Mouse (Mus musculus): ENCODE measurements around the gene Chd6. TPM values are rescaled to one million over a fixed set of nuclear protein-coding genes. Genes with fewer than 3 reads are reported as not detected.

Chd6 gene
- polyA plus RNA-seq, 1 experiment from 2014 or later, result 19.0 TPM

- Histone ChIP-seq H3K27ac (ENCODE audit: low read depth, low read length) (no peak overlapping the region), H3K9ac (ENCODE audit: low read depth, low read length) (no peak overlapping the region), H3K4me1 (replicated peaks; ENCODE audit: control insufficient read depth, insufficient read depth, low read length) (no peaks in the 10 kb centered on the region), H3K27me3 (replicated peaks; ENCODE audit: control insufficient read depth, insufficient read depth, low read length) (no peaks in the 10 kb centered on the region), H3K9me3 (ENCODE audit: control insufficient read depth, low read length) (no peaks in the 10 kb centered on the region), H3K4me2 (no peak overlapping the region), H3K4me3 (ENCODE audit: low read depth, low read length) (no peak overlapping the region), H3K36me3 (ENCODE audit: control insufficient read depth, insufficient read depth, low read length) (peaks cover 31% of the 10 kb centered on the region)
- DNase-seq (ENCODE audit: low spot score) (no peak), ATAC-seq (replicated peaks; ENCODE audit: low FRiP score) (no peak)
- WGBS, result 76% methylated on average over 4 of the region's 4 CpGs
Observed at GRCm38 (mm10) chr2:160951595-160951994, 157.3 kb downstream of the Chd6 start.

GRCm38 (mm10) chr2:160942443-160942842 is 166.4 kb downstream of the Chd6 start:
- no peak for ATAC-seq (replicated peaks; ENCODE audit: low FRiP score)

GRCm38 (mm10) chr2:160940930-160941709 is 167.8 kb downstream of the Chd6 start:
- 53% methylated on average over 17 of the region's 17 CpGs for WGBS
- DNase-seq (ENCODE audit: low spot score) (no peak), ATAC-seq (replicated peaks; ENCODE audit: low FRiP score) (no peak)
- Histone ChIP-seq H3K27ac (ENCODE audit: low read depth, low read length) (no peak overlapping the region), H3K4me3 (ENCODE audit: low read depth, low read length) (no peak overlapping the region), H3K4me1 (replicated peaks; ENCODE audit: control insufficient read depth, insufficient read depth, low read length) (no peaks in the 10 kb centered on the region; the same call in 1 of the 2 replicates), H3K36me3 (ENCODE audit: control insufficient read depth, insufficient read depth, low read length) (no peaks in the 10 kb centered on the region), H3K27me3 (replicated peaks; ENCODE audit: control insufficient read depth, insufficient read depth, low read length) (no peaks in the 10 kb centered on the region), H3K4me2 (no peak overlapping the region), H3K9ac (ENCODE audit: low read depth, low read length) (no peak overlapping the region), H3K9me3 (ENCODE audit: control insufficient read depth, low read length) (no peaks in the 10 kb centered on the region)

More at GRCm38 (mm10) chr2:160942443-160942842, 166.4 kb downstream of the Chd6 start:
- no peak overlapping the region for H3K9ac ChIP-seq (ENCODE audit: low read depth, low read length)
- no peaks in the 10 kb centered on the region for H3K9me3 ChIP-seq (ENCODE audit: control insufficient read depth, low read length)
- H3K4me1 ChIP-seq (replicated peaks; ENCODE audit: control insufficient read depth, insufficient read depth, low read length), result no peaks in the 10 kb centered on the region; the same call in 1 of the 2 replicates
- H3K27ac ChIP-seq (ENCODE audit: low read depth, low read length), result no peak overlapping the region
- WGBS, result 60% methylated on average over 3 of the region's 3 CpGs
- DNase-seq (ENCODE audit: low spot score), result no peak
- no peaks in the 10 kb centered on the region for H3K36me3 ChIP-seq (ENCODE audit: control insufficient read depth, insufficient read depth, low read length)
- no peak overlapping the region for H3K4me2 ChIP-seq
- no peaks in the 10 kb centered on the region for H3K27me3 ChIP-seq (replicated peaks; ENCODE audit: control insufficient read depth, insufficient read depth, low read length)
- no peak overlapping the region for H3K4me3 ChIP-seq (ENCODE audit: low read depth, low read length)

- H3K9me3 ChIP-seq (ENCODE audit: control insufficient read depth, low read length), result no peaks in the 10 kb centered on the region
- H3K27me3 ChIP-seq (replicated peaks; ENCODE audit: control insufficient read depth, insufficient read depth, low read length), result no peaks in the 10 kb centered on the region; the same call in 1 of the 2 replicates
- DNase-seq (ENCODE audit: low spot score), result no peak
- no peaks in the 10 kb centered on the region for H3K4me1 ChIP-seq (replicated peaks; ENCODE audit: control insufficient read depth, insufficient read depth, low read length)
- no peak for ATAC-seq (replicated peaks; ENCODE audit: low FRiP score)
- no peak overlapping the region for H3K9ac ChIP-seq (ENCODE audit: low read depth, low read length)
- H3K4me2 ChIP-seq, result no peak overlapping the region
- H3K4me3 ChIP-seq (ENCODE audit: low read depth, low read length), result no peak overlapping the region
- 80% methylated on average over 4 of the region's 4 CpGs for WGBS
- H3K36me3 ChIP-seq (ENCODE audit: control insufficient read depth, insufficient read depth, low read length), result no peaks in the 10 kb centered on the region
- no peak overlapping the region for H3K27ac ChIP-seq (ENCODE audit: low read depth, low read length)
Observed at GRCm38 (mm10) chr2:160934451-160934850, 174.4 kb downstream of the Chd6 start.

- H3K4me3 ChIP-seq (ENCODE audit: low read depth, low read length), result no peak overlapping the region
- no peaks in the 10 kb centered on the region for H3K4me1 ChIP-seq (replicated peaks; ENCODE audit: control insufficient read depth, insufficient read depth, low read length)
- H3K4me2 ChIP-seq, result no peak overlapping the region
- ATAC-seq (replicated peaks; ENCODE audit: low FRiP score), result no peak
- no peak for DNase-seq (ENCODE audit: low spot score)
- no peaks in the 10 kb centered on the region; the same call in 1 of the 2 replicates for H3K27me3 ChIP-seq (replicated peaks; ENCODE audit: control insufficient read depth, insufficient read depth, low read length)
- no peak overlapping the region for H3K27ac ChIP-seq (ENCODE audit: low read depth, low read length)
- no peaks in the 10 kb centered on the region for H3K36me3 ChIP-seq (ENCODE audit: control insufficient read depth, insufficient read depth, low read length)
- 61% methylated on average over 5 of the region's 5 CpGs for WGBS
- no peaks in the 10 kb centered on the region for H3K9me3 ChIP-seq (ENCODE audit: control insufficient read depth, low read length)
- no peak overlapping the region for H3K9ac ChIP-seq (ENCODE audit: low read depth, low read length)
Observed at GRCm38 (mm10) chr2:160933890-160934289, 175.0 kb downstream of the Chd6 start.

- ATAC-seq (replicated peaks; ENCODE audit: low FRiP score) (no peak), DNase-seq (ENCODE audit: low spot score) (no peak)
- WGBS, result 74% methylated on average over 3 of the region's 3 CpGs
- no peaks in the 10 kb centered on the region for H3K36me3 ChIP-seq (ENCODE audit: control insufficient read depth, insufficient read depth, low read length)
- no peak overlapping the region for H3K4me3 ChIP-seq (ENCODE audit: low read depth, low read length)
- no peaks in the 10 kb centered on the region for H3K9me3 ChIP-seq (ENCODE audit: control insufficient read depth, low read length)
- H3K9ac ChIP-seq (ENCODE audit: low read depth, low read length), result no peak overlapping the region
- no peak overlapping the region for H3K4me2 ChIP-seq
- no peaks in the 10 kb centered on the region; the same call in 1 of the 2 replicates for H3K27me3 ChIP-seq (replicated peaks; ENCODE audit: control insufficient read depth, insufficient read depth, low read length)
- no peaks in the 10 kb centered on the region for H3K4me1 ChIP-seq (replicated peaks; ENCODE audit: control insufficient read depth, insufficient read depth, low read length)
- H3K27ac ChIP-seq (ENCODE audit: low read depth, low read length), result no peak overlapping the region
Observed at GRCm38 (mm10) chr2:160932981-160933380, 175.9 kb downstream of the Chd6 start.

GRCm38 (mm10) chr2:160932325-160932724 is 176.6 kb downstream of the Chd6 start:
- Histone ChIP-seq H3K27me3 (replicated peaks; ENCODE audit: control insufficient read depth, insufficient read depth, low read length) (no peaks in the 10 kb centered on the region; the same call in 1 of the 2 replicates), H3K9me3 (ENCODE audit: control insufficient read depth, low read length) (no peaks in the 10 kb centered on the region), H3K4me2 (no peak overlapping the region), H3K4me1 (replicated peaks; ENCODE audit: control insufficient read depth, insufficient read depth, low read length) (no peaks in the 10 kb centered on the region), H3K4me3 (ENCODE audit: low read depth, low read length) (no peak overlapping the region), H3K27ac (ENCODE audit: low read depth, low read length) (no peak overlapping the region), H3K36me3 (ENCODE audit: control insufficient read depth, insufficient read depth, low read length) (no peaks in the 10 kb centered on the region), H3K9ac (ENCODE audit: low read depth, low read length) (no peak overlapping the region)
- ATAC-seq (replicated peaks; ENCODE audit: low FRiP score) (no peak), DNase-seq (ENCODE audit: low spot score) (no peak)
- WGBS, result 71% methylated on average over 8 of the region's 8 CpGs

- no peak for DNase-seq (ENCODE audit: low spot score)
- Histone ChIP-seq H3K27me3 (replicated peaks; ENCODE audit: control insufficient read depth, insufficient read depth, low read length) (no peaks in the 10 kb centered on the region; the same call in 1 of the 2 replicates), H3K4me1 (replicated peaks; ENCODE audit: control insufficient read depth, insufficient read depth, low read length) (no peaks in the 10 kb centered on the region), H3K4me2 (no peak overlapping the region), H3K4me3 (ENCODE audit: low read depth, low read length) (no peak overlapping the region), H3K36me3 (ENCODE audit: control insufficient read depth, insufficient read depth, low read length) (no peaks in the 10 kb centered on the region), H3K27ac (ENCODE audit: low read depth, low read length) (no peak overlapping the region), H3K9ac (ENCODE audit: low read depth, low read length) (no peak overlapping the region), H3K9me3 (ENCODE audit: control insufficient read depth, low read length) (no peaks in the 10 kb centered on the region)
- WGBS, result 90% methylated on average over 5 of the region's 5 CpGs
- no peak for ATAC-seq (replicated peaks; ENCODE audit: low FRiP score)
Observed at GRCm38 (mm10) chr2:160931378-160931777, 177.5 kb downstream of the Chd6 start.

- Histone ChIP-seq H3K4me1 (replicated peaks; ENCODE audit: control insufficient read depth, insufficient read depth, low read length) (no peaks in the 10 kb centered on the region), H3K9me3 (ENCODE audit: control insufficient read depth, low read length) (no peaks in the 10 kb centered on the region), H3K36me3 (ENCODE audit: control insufficient read depth, insufficient read depth, low read length) (no peaks in the 10 kb centered on the region), H3K27me3 (replicated peaks; ENCODE audit: control insufficient read depth, insufficient read depth, low read length) (no peaks in the 10 kb centered on the region), H3K4me3 (ENCODE audit: low read depth, low read length) (no peak overlapping the region), H3K27ac (ENCODE audit: low read depth, low read length) (no peak overlapping the region), H3K9ac (ENCODE audit: low read depth, low read length) (no peak overlapping the region), H3K4me2 (no peak overlapping the region)
- 81% methylated on average over 9 of the region's 9 CpGs for WGBS
- DNase-seq (ENCODE audit: low spot score) (no peak), ATAC-seq (replicated peaks; ENCODE audit: low FRiP score) (no peak)
Observed at GRCm38 (mm10) chr2:160925203-160925602, 183.7 kb downstream of the Chd6 start.
